Mouse (Mus musculus): Measurements from ENCODE around the gene Rtn4rl1.

GRCm38 (mm10) chr11:75157901-75158300 is 35.7 kb upstream of the Rtn4rl1 start:
- no peak for TF ChIP-seq CTCF (IDR thresholded peaks at IDR 0.05; ENCODE audit: low read depth)
- no peak for TF ChIP-seq EP300 (IDR thresholded peaks at IDR 0.05; ENCODE audit: low read depth)

Data from liver, postnatal 0 days (tissue).